Mouse (Mus musculus) midbrain, embryonic 15.5 days (tissue): Measurements from ENCODE around the gene Mitf. TPM values are rescaled to one million over a fixed set of nuclear protein-coding genes. Genes with fewer than 3 reads are reported as not detected.

Source experiments
- ATAC-seq: fragments of 200-750 bp; cut with Nextera tagmentation; replicated peaks from 2 replicates; pipeline ENCODE4 v1.8.0; 2017; ENCODE audit warnings: moderate TSS enrichment
- H3K27ac ChIP-seq: fragments of 300-500 bp; sonication (generic); 2 replicates; pipeline ENCODE4 v1.5.1; 2015; ENCODE audit warnings: mild to moderate bottlenecking, inconsistent platforms
- H3K27me3 ChIP-seq: fragments of 300-500 bp; sonication (generic); replicated peaks from 2 replicates; pipeline ENCODE4 v1.6.1; 2015; ENCODE audit warnings: inconsistent platforms
- H3K36me3 ChIP-seq: fragments of 300-500 bp; sonication (generic); replicated peaks from 2 replicates; pipeline ENCODE4 v1.6.1; 2015; ENCODE audit warnings: inconsistent platforms
- H3K4me1 ChIP-seq: fragments of 300-500 bp; sonication (generic); 2 replicates; pipeline ENCODE4 v1.6.1; 2015; ENCODE audit warnings: inconsistent platforms
- H3K4me2 ChIP-seq: fragments of 300-500 bp; sonication (generic); 2 replicates; pipeline ENCODE4 v1.6.1; 2015; ENCODE audit warnings: inconsistent platforms, mild to moderate bottlenecking, moderate library complexity
- H3K4me3 ChIP-seq: fragments of 300-500 bp; sonication (generic); 2 replicates; pipeline ENCODE4 v1.5.1; 2015; ENCODE audit warnings: mild to moderate bottlenecking, inconsistent platforms
- H3K9ac ChIP-seq: fragments of 300-500 bp; sonication (generic); 2 replicates; pipeline ENCODE4 v1.6.1; 2015; ENCODE audit warnings: mild to moderate bottlenecking, inconsistent platforms
- H3K9me3 ChIP-seq: fragments of 300-500 bp; sonication (generic); 2 replicates; pipeline ENCODE4 v1.6.1; 2016; ENCODE audit warnings: inconsistent platforms
- WGBS: fragments of 180-500 bp; shearing (Covaris S2); methylation state at CpG from one replicate; pipeline ENCODE4 v1.1.7; 2015; ENCODE audit warnings: mixed read lengths; 5-methylcytosine and 5-hydroxymethylcytosine counted together
- polyA plus RNA-seq: library from polyadenylated mRNA; unstranded; fragments of >200 nt; fragmentation: Nextera tagmentation; extraction: Ambion mirVana; gene quantifications from 2 replicates; pipeline ENCODE4 v1.2.1, GENCODE M21; 2015

Gene Mitf
- polyA plus RNA-seq, 1 experiment from 2014 or later: 1.1 TPM

DNA sequence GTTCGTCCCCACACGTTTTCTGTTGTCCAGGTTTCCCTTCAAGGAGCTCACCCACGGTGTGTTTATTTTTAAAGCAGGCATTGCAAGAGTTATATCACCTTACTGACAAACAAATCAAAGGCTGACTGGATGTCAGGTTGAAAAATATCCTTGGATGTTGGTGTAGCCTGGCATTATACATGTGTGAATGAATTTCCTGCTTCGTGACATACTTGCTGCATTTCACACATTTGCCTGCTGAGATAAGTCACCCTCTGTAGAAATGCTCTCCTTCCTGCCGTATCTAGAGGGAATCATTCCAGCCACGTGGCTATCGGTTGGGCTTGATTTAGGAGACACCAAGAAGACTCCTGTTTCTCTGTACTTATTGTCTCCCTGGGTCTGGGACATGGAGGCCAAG, 17.2 kb upstream of the Mitf start:
- no peaks in the 10 kb centered on the region for H3K36me3 ChIP-seq
- no peak overlapping the region for H3K27ac ChIP-seq
- H3K4me1 ChIP-seq: no peaks in the 10 kb centered on the region
- H3K4me3 ChIP-seq: no peak overlapping the region
- 84% methylated on average over 7 of the region's 7 CpGs for WGBS
- H3K4me2 ChIP-seq: no peak overlapping the region
- no peaks in the 10 kb centered on the region for H3K9me3 ChIP-seq
- ATAC-seq: no peak
- no peak overlapping the region for H3K9ac ChIP-seq
- no peaks in the 10 kb centered on the region for H3K27me3 ChIP-seq

DNA sequence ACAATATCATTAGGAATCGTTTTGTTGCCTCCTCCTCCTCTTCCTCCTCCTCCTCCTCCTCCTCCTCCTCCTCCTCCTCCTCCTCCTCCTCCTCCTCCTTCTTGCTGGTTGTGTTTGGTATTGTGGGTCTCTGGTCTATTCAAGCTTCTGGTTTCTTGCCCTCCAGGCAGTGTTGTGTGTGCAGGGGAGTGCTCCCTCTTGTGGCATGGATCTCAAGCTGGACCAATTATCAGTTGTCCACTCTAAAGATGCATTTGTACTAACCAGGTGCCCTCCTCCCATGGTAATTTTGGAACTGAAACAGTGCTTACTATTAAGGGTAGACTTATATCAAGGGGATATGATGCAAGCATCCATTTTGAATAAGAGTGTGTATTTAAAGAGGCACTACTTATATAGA, 14.7 kb upstream of the Mitf start:
- H3K4me1 ChIP-seq: no peaks in the 10 kb centered on the region
- H3K9ac ChIP-seq: no peak overlapping the region
- no peaks in the 10 kb centered on the region for H3K27me3 ChIP-seq
- H3K4me2 ChIP-seq: no peak overlapping the region
- H3K27ac ChIP-seq: no peak overlapping the region
- WGBS: 90% methylated on average over 1 of the region's 1 CpGs
- no peaks in the 10 kb centered on the region for H3K9me3 ChIP-seq
- H3K4me3 ChIP-seq: no peak overlapping the region
- no peak for ATAC-seq
- H3K36me3 ChIP-seq: no peaks in the 10 kb centered on the region

DNA sequence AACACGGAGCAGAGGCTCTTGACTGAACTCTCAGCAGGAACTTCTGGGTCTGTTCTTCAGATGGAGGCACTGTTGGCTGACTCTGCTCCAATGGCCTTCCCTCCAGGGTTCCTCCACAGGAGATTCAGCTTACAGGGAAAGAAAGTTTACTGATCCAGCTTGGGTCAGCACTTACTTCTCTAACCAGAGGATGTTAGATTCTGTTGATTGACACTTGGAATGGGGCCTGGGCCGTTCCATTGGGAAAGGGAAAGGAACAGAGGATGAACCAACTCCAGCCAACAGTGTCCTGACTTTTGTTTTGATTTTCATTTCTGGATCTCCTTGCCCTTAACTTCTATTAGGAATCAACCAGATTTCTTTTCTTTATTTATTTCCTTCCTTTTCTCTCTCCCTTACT, 11.7 kb upstream of the Mitf start:
- WGBS: 39% methylated on average over 2 of the region's 2 CpGs
- Histone ChIP-seq H3K9ac (no peak overlapping the region), H3K4me3 (no peak overlapping the region), H3K9me3 (no peaks in the 10 kb centered on the region), H3K4me2 (no peak overlapping the region), H3K27me3 (no peaks in the 10 kb centered on the region), H3K27ac (no peak overlapping the region), H3K36me3 (no peaks in the 10 kb centered on the region), H3K4me1 (no peaks in the 10 kb centered on the region)
- ATAC-seq: no peak

DNA sequence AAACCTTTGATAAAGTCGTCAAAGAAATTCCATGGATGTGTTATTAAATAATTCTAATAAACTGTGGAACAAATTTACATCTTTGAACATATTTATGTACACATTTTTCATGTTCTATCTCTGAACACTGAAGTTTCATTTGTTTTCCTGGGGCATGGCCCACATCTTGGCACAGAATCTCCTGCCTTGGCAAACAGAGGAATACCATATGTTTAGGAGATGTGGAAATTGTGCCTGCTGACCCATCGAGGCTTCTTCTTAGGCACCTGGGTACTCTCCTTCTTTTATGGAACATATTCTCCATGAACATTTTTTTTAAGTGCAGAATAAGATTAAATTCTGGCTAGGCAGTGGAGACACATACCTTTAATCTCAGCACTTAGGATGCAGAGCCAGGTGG, 6.2 kb upstream of the Mitf start:
- no peak overlapping the region for H3K4me2 ChIP-seq
- H3K4me1 ChIP-seq: no peaks in the 10 kb centered on the region
- H3K27me3 ChIP-seq: 0 out of 2 replicates have a peak, but pooled peaks cover 2% of the 10 kb centered on the region
- H3K27ac ChIP-seq: no peak overlapping the region
- WGBS: 72% methylated on average over 2 of the region's 2 CpGs
- no peaks in the 10 kb centered on the region for H3K36me3 ChIP-seq
- no peaks in the 10 kb centered on the region for H3K9me3 ChIP-seq
- no peak overlapping the region for H3K4me3 ChIP-seq
- ATAC-seq: no peak
- no peak overlapping the region for H3K9ac ChIP-seq

DNA sequence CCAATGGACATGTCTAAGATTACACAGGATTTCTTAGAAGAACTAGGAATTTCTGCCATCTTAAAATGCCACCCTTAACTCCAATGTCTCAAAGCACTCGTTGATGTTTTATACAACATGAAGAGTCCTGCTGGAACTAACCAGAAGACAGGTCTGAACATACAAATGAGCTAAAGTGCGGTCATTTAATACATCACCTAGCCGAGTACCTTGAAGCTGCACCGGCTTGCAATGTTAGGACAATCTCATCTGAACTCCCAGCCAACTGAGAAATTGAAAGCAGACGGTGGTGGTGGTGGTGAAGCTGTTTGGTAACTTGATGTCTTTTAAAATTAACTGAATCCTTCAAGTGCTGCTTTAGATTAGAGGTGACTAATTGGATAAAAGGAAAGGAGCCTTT, 801 bp upstream of the Mitf start:
- 50% methylated on average over 5 of the region's 5 CpGs for WGBS
- H3K4me2 ChIP-seq: peak overlapping the region; percentile 99
- 0 out of 2 replicates have a peak, but pooled peaks cover 10% of the 10 kb centered on the region for H3K27me3 ChIP-seq
- no peak overlapping the region for H3K27ac ChIP-seq
- H3K9me3 ChIP-seq: no peaks in the 10 kb centered on the region
- H3K4me3 ChIP-seq: peak overlapping the region; percentile 94; the same call in 1 of the 2 replicates
- peaks cover 5% of the 10 kb centered on the region for H3K4me1 ChIP-seq
- H3K9ac ChIP-seq: no peak overlapping the region
- ATAC-seq: no peak
- no peaks in the 10 kb centered on the region for H3K36me3 ChIP-seq

DNA sequence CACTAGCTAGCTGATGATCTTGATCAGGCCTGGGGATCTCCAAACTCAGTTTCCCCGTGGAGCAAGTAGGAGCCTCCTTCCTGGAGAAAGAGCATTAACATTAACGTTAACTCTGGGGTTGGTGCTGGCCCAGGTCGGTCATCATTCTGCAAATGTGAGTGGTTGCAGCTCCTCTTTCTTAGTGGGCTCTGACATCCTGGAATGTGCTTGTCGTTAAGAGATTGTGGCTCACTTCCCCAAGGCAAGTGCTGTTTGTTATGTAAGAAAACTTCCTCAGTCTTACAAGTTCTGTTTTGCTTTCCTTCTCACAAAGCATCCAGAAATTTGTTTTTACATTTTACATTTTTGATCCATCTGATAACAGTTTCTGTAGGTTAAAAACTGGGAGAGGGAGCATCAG, 7.3 kb downstream of the Mitf start:
- no peak for ATAC-seq
- H3K4me3 ChIP-seq: no peak overlapping the region
- H3K4me2 ChIP-seq: no peak overlapping the region
- no peak overlapping the region for H3K27ac ChIP-seq
- no peaks in the 10 kb centered on the region for H3K27me3 ChIP-seq
- H3K36me3 ChIP-seq: no peaks in the 10 kb centered on the region
- H3K9me3 ChIP-seq: no peaks in the 10 kb centered on the region
- 81% methylated on average over 4 of the region's 4 CpGs for WGBS
- H3K9ac ChIP-seq: no peak overlapping the region
- H3K4me1 ChIP-seq: no peaks in the 10 kb centered on the region

DNA sequence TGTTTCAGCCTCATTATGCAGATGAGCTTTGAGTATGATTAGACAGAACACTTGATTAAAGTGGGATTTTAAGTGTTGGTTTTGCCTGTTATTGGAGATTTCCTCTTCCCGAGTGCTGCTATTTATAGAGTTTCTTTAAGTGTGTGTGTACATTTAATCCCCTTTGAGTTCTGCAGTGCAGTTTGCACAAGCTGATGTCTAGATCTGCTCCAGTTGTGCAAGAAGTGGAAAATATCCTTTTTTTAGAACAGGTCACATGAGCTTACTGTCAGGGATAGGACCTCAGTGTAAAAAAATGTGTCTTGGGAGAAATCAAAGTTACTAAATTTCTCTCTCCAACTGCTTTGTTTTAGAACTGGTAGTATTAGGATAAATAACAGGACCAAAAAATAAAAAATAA, 8.9 kb downstream of the Mitf start:
- WGBS: 67% methylated on average over 1 of the region's 1 CpGs
- no peak overlapping the region for H3K27ac ChIP-seq
- H3K9me3 ChIP-seq: no peaks in the 10 kb centered on the region
- no peaks in the 10 kb centered on the region for H3K4me1 ChIP-seq
- H3K4me3 ChIP-seq: no peak overlapping the region
- no peak overlapping the region for H3K4me2 ChIP-seq
- ATAC-seq: no peak
- H3K9ac ChIP-seq: no peak overlapping the region
- no peaks in the 10 kb centered on the region for H3K36me3 ChIP-seq
- no peaks in the 10 kb centered on the region for H3K27me3 ChIP-seq

DNA sequence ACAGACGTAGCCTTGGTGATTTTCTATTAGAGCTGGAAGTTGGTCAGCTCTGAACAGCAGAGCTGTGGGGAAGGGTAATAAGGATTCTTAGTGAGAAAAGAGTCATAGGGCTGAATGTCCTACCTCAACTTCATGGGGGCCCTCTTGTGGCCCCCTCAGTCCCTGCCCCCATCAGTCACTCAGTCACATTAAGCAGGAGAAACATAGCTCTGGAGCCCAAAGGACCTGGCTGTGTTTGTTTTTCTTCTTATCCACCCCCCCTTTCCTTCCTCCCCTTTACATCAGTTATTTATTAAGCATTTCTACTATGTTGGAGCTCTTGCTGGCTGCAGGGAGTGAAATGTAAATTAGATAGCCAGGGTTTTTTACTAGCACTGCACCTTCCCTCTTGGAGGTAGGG, 10.0 kb downstream of the Mitf start:
- Histone ChIP-seq H3K36me3 (no peaks in the 10 kb centered on the region), H3K27me3 (no peaks in the 10 kb centered on the region), H3K27ac (no peak overlapping the region), H3K9me3 (no peaks in the 10 kb centered on the region), H3K9ac (no peak overlapping the region), H3K4me3 (no peak overlapping the region), H3K4me2 (no peak overlapping the region), H3K4me1 (no peaks in the 10 kb centered on the region)
- WGBS: 82% methylated on average over 1 of the region's 1 CpGs
- no peak for ATAC-seq

DNA sequence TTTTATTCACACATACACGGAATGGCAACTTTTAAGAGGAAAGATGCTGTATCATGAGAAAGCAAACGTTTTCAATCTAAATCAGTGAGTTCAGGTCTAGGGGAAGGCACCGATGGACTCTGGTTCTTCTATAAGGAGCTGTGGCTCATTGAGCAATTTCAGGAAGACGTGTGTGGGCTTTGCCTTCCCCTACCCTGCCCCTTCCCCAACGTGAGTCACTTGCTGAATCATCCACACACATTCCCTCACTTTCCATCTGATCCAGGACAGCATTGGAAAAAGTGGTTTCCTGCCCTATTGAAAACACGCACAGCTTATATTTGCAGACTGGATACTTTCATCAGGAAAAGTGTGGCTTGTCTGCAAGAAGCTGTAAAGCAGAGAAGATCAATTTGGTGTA, 11.3 kb downstream of the Mitf start:
- Histone ChIP-seq H3K4me3 (no peak overlapping the region), H3K27me3 (no peaks in the 10 kb centered on the region), H3K9me3 (no peaks in the 10 kb centered on the region), H3K4me2 (no peak overlapping the region), H3K4me1 (no peaks in the 10 kb centered on the region), H3K27ac (no peak overlapping the region), H3K9ac (no peak overlapping the region), H3K36me3 (no peaks in the 10 kb centered on the region)
- ATAC-seq: no peak
- 54% methylated on average over 6 of the region's 6 CpGs for WGBS

DNA sequence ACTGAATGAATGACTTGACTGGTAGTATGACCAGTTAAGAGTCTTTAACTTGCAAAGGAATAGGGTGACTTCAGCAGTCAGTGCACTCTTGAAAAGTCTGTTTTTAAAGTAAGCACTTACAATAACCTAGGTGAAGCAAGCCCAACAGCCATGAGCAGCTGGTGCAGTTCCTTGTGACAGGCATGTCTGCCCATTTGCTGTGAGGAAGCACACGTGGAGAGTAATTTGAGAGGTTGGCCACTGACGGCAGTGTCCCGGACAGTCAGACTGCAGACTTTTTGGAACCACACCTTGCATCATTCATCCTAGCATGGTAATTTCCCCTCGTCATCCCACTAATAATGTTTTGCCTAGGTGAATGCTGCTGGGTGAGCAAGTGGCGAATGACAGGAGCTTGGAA, 12.1 kb downstream of the Mitf start:
- H3K4me2 ChIP-seq: no peak overlapping the region
- H3K9ac ChIP-seq: no peak overlapping the region
- H3K27me3 ChIP-seq: no peaks in the 10 kb centered on the region
- no peaks in the 10 kb centered on the region for H3K9me3 ChIP-seq
- no peak for ATAC-seq
- H3K4me3 ChIP-seq: no peak overlapping the region
- 87% methylated on average over 5 of the region's 5 CpGs for WGBS
- H3K36me3 ChIP-seq: no peaks in the 10 kb centered on the region
- no peaks in the 10 kb centered on the region for H3K4me1 ChIP-seq
- no peak overlapping the region for H3K27ac ChIP-seq

DNA sequence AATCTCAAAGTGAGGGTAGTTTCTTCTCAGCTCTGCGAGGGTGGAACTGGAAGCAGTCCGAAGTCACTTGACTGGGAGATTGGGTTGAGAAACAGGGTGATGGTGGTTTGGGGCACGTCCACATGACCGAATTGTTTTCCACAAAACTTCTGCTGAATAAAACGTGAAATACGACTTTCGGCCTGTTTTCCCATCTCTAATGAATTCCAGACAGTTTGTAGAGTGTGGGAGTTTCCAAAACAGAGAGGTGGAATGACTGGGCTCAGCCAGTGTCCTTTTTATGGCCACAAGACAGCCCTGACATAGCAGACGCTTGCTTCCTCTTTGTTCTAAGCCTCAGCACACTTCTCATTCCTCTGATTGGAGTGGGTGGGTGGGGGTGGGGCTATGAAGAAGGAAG, 13.7 kb downstream of the Mitf start:
- no peak for ATAC-seq
- no peaks in the 10 kb centered on the region for H3K4me1 ChIP-seq

DNA sequence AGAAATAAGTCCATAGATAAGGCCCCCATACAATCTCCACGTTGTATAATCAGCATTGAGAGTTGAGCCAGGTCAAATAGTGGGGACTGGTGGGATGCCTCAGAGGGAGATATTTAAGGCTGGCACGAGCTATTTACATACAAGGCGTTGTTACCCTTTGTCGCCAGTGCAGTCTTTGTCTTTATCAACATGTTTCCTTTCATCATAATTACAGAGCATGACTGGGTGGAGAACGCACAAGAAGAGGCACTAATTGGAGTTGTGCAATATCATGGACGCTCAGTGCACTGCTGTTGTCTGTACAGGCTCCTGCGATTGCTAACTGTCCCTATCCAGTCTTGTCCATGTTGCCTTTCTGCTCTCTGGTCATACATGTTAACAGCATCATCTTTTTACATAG, 15.0 kb downstream of the Mitf start:
- H3K9ac ChIP-seq: no peak overlapping the region
- H3K4me2 ChIP-seq: no peak overlapping the region
- no peak overlapping the region for H3K27ac ChIP-seq
- no peak overlapping the region for H3K4me3 ChIP-seq
- H3K27me3 ChIP-seq: no peaks in the 10 kb centered on the region
- H3K4me1 ChIP-seq: no peaks in the 10 kb centered on the region
- no peaks in the 10 kb centered on the region for H3K36me3 ChIP-seq
- WGBS: 88% methylated on average over 7 of the region's 7 CpGs
- no peak for ATAC-seq
- no peaks in the 10 kb centered on the region for H3K9me3 ChIP-seq

More for the DNA sequence above, 13.7 kb downstream of the Mitf start:
- H3K4me2 ChIP-seq: no peak overlapping the region
- H3K27ac ChIP-seq: no peak overlapping the region
- WGBS: 87% methylated on average over 8 of the region's 8 CpGs
- H3K9ac ChIP-seq: no peak overlapping the region
- no peaks in the 10 kb centered on the region for H3K36me3 ChIP-seq
- H3K9me3 ChIP-seq: no peaks in the 10 kb centered on the region
- H3K4me3 ChIP-seq: no peak overlapping the region
- H3K27me3 ChIP-seq: no peaks in the 10 kb centered on the region

DNA sequence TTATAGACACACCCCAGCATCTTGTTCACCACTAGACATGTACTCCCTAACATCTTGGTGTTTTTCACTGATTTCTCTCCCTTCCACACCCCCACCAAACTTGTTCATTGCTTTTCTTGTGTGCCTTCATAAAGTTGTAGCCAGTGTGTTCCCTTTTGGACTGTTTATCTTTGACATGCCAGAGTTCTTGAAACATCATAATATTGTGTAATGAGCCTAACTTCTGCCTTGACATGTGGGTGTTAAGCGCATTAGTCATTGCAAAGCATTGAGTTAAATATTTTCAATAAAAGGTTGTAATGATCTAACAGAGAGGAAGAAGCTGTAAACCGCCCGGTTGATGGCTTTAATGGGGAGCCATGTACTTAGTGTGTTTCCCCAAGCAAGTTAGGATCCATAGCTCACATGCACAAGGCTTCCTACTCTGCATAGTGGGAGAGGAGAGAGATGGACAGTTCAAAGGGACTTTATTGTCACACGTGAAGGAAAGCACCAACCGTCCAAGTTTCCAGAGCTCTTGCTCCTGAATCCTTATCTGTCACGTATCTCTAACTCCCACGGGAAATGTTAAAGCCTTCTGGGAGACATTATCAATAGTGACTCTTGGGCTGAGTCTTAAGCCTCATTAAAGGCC, 19.9 kb downstream of the Mitf start:
- no peaks in the 10 kb centered on the region for H3K27me3 ChIP-seq
- WGBS: 89% methylated on average over 7 of the region's 7 CpGs

More for the DNA sequence above, 19.9 kb downstream of the Mitf start:
- Histone ChIP-seq H3K4me2 (no peak overlapping the region), H3K4me1 (no peaks in the 10 kb centered on the region), H3K9me3 (no peaks in the 10 kb centered on the region), H3K4me3 (no peak overlapping the region), H3K9ac (no peak overlapping the region), H3K36me3 (no peaks in the 10 kb centered on the region), H3K27ac (no peak overlapping the region)
- ATAC-seq: no peak
